Mouse (Mus musculus) cerebellum, adult (tissue): ENCODE measurements at regions not wholly inside any gene's neighbourhood (a gene's known extent, or its start where the extent isn't known, plus 50 kb on each side); places are given as distances from the start of the nearest gene placed in this dataset.

Experiments used
- ATAC-seq: cut with Nextera tagmentation; 2 replicates; pipeline ENCODE4 v1.9.2; 2017; ENCODE audit warnings: mild to moderate bottlenecking, moderate library complexity, mixed read lengths; ENCODE audit not compliant: insufficient number of reproducible peaks, low FRiP score, low TSS enrichment

GRCm38 (mm10) chr12:79949101-79949824 lies 163.6 kb downstream of the Zfp36l1 start:
- no peak for ATAC-seq

- no peak for ATAC-seq
Observed at GRCm38 (mm10) chr12:79947574-79947973, 165.2 kb downstream of the Zfp36l1 start.

DNA sequence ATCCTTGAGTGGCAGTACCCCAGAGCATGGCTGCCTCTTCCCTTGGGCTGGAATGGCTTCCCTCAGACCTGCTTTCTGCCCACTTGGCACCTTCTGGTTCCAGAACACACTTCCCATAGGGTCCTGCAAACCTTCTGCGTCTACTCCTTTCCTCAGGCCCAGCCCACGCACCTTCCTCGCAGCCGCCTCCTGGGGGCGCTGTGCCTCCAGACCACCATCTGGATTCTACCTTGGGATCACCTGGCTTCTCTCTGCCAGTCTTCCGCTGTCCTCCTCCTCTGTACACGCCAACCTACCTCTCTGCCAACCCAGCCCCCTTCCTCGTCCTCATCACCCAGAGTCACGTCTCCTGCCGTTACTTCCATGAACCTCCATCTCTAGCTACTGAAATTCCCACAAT lies 166.0 kb downstream of the Zfp36l1 start:
- ATAC-seq, result no peak

DNA sequence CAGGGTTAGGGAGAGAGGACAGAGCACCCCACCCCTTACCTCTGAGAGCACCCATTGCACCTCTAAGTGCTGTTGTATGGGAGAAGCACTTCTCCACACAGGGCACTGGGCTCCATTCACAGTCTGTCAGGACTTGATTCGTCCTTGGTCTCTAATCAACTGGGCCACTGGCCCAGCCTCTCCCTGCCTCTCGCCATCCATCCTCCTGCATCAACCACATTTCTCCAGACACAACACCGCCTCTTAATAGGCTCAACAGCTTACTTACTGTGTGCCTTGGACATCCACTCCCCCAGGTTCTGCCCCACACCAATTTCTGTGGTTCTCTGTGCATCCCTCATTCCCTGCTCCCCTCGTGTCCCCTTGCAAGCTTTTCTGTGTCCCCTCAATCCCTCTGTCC lies 166.9 kb downstream of the Zfp36l1 start:
- no peak for ATAC-seq

GRCm38 (mm10) chr12:79944714-79945493 lies 167.9 kb downstream of the Zfp36l1 start:
- no peak for ATAC-seq

DNA sequence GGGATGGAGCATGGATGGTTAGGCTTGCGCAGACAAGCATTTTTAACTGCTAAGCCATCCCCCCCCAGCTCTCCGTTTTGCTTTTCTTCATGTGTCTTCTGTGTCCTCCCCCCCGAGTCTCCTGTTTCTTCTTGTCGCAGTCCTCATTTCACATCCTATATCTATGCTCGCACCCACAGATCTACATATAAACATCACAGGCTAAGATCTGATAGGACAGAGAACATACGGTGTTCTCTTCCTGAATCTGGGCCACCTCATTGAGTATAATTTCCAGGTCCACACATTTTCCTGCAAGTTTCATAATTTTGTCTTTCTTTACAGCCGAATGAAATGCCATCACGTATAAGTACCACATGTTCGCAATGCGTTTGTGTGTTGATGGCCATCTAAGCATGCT lies 168.7 kb downstream of the Zfp36l1 start:
- no peak for ATAC-seq

DNA sequence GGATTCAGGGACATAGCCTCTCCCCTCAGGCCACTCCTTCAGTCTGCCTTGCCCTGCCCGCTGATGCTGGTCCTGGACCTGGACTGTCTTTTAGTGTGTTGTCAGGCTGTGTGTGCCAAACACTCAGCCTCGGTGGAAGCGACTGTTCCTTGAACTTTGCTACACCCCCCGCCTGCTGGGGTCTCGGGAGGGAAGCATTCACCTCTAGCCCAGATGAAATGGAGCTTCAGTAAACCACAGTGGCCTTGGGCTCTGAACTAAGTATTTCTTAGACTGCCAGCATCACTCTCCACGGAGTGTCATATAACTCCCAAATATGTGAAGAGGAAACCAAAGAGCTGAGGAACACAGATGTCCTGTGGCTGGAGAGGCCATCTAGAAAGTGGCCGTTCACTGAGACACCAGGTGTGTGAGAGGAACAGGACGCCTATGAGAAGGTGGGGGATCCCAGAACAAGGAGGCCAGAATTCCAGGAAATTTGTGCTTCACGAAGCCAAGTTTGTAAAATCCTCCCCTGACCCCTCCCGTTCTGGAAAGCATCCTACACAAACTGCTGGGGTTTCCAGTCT lies 170.2 kb downstream of the Zfp36l1 start:
- no peak for ATAC-seq

DNA sequence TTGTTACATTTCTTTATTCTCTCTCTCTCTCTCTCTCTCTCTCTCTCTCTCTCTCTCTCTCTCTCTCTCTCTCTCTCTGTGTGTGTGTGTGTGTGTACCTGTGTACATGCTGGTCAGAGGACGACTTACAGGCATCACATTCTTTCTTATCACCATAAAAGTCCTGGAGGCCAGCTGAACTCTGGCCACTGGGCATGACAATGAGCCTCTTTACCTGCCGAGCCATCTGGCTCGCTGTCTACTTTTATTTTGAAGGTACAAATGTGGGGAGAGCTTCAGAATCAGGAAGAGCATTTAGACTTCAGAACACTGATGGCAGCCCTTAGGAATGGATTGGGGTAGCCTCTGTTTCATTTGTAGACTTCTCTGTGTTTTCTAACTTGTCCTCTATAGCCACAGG lies 171.0 kb downstream of the Zfp36l1 start:
- no peak for ATAC-seq

GRCm38 (mm10) chr12:79939436-79939835 lies 173.4 kb downstream of the Zfp36l1 start:
- ATAC-seq, result no peak

- no peak for ATAC-seq
Observed at GRCm38 (mm10) chr12:79937876-79938275, 174.9 kb downstream of the Zfp36l1 start.

DNA sequence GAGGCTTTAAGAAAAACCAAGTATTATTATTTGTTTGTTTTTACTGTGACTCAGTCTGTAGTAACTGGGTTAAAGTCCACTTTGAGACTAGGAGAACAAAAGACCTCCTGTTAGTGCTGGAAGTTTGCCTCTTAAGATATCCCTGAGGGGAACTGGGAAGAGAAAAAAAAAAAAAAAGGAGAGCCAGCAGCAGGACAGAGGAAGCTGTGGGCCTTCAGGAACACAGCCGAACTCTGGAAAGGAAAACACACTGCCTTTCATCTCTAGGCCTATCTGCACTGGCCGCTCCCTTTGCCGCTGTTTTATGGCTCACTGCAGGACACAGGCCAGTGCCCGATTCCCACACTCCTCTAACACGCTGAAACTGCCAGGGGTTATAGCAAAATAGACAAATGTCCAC lies 176.1 kb downstream of the Zfp36l1 start:
- ATAC-seq, result no peak

- ATAC-seq, result no peak
Observed at GRCm38 (mm10) chr12:79934091-79934490, 178.7 kb downstream of the Zfp36l1 start.

DNA sequence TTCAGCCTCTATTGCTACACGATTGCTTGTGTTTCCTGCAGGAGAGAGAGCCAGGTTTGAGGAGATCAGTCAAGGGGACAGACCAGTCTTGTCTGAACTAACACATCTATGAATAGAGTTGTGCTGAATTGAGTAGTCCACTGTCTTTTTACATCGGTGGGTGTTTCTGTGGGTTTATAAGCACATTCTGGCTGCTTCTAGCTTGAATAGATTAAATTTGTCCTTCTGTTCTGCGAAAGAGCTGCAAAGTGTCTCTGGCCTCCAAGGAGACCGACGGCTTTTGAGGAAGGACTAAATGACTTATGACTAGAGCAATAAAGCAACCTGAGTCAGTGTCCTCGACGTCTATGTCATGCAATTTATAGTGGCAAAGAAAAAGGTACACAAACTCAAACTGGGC lies 179.9 kb downstream of the Zfp36l1 start:
- no peak for ATAC-seq

DNA sequence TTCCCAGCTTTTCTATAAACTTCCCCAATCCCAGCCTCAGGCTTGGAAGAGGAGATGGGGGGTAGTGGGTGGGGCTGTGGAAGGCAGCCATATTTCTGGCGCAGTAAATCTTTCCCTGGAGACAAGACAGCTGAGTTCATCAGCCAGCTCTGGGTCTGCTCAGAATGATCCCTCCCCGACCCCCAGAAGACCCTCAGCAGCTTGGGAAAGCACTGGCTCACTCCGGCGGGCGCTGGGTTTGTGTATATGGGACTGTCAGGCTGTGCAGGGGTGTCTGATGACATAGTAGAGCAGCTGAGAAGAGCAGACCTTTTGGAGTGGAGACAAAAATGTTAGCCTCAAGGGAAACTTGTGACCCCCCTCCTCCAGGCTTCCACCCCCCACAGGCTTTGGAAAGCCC lies 181.4 kb downstream of the Zfp36l1 start:
- no peak for ATAC-seq

GRCm38 (mm10) chr12:79929846-79930245 lies 183.0 kb downstream of the Zfp36l1 start:
- no peak for ATAC-seq

GRCm38 (mm10) chr12:79928739-79929380 lies 184.0 kb downstream of the Zfp36l1 start:
- ATAC-seq, result no peak

DNA sequence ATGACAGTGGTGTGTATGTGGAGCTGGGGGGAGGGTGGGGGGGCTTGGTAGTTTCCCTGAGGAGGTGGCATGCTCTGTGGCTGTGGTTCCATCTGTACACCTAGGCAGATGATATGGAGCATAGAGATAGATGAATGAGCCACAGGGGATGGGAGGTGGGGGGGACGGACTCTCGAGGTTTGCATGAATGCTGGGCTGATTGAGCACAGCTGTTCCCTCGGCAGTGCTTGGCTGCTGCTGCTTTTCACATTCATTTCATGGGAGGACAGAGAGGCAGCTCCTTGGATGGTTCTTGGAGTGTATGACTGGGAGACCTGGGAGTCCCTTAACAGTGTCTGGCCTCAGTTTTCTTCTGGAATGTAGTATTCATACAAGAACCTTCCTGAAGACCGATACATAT lies 184.5 kb downstream of the Zfp36l1 start:
- no peak for ATAC-seq

DNA sequence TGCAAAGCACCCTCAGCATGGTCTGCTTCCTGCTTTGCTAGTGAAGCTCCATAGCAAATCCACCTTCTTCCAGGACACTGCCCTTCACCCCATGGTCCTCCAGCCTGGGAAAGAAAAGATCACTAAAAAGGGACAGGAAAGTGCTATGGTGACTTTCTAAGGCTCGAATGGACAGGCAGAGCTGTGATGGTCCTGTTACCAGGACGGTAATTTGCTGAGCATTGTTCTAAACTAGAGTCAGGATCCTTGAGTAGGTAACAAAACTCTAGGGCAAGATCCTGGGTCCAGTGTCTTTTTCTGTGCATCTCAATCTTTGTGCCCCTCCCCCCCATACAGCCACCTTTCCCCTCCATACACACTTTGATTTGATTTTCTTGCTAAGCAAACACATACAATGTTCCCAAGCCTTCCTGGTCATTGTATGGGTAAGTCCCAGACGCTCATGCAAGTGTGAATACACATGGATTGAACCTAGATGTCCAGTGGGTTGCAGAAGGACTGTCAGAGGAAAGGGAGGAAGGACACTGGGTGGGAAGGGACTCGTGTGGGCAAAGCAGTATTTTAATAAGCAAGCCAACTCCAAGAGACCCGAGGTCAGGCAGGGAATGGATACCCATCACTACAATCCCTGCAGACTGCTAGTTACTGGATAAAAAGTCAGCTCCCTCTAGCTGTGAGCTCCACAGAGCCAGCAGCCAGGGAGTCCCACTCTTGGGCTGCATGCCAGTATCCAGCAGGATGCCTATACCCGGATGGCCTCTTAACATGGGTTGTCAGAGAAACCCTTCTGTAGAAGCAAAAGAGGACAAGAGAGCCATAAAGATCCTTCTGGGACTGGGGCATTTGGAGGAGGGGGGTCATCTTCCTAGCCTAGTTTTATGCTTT lies 186.9 kb downstream of the Zfp36l1 start:
- ATAC-seq, result no peak

- no peak for ATAC-seq
Observed at GRCm38 (mm10) chr12:79924921-79925703, 187.7 kb downstream of the Zfp36l1 start.
